Mouse (Mus musculus): ENCODE results near the gene Wdr95. TPM values are rescaled to one million over a fixed set of nuclear protein-coding genes. Genes with fewer than 3 reads are reported as not detected.

Wdr95 gene
- polyA plus RNA-seq (2021; fragmentation: Nextera tagmentation) = 0.44 and 0.50 TPM in 2 replicates
- long read RNA-seq, experiment 1, partial matches to known transcripts = 0 of 3 reads
- long read RNA-seq, experiment 1, other reads (novel, unspliced or antisense) = 3 of 3 reads
- long read RNA-seq, experiment 2, partial matches to known transcripts = 0 of 1 reads
- long read RNA-seq, experiment 2, other reads (novel, unspliced or antisense) = 1 of 1 reads

DNA sequence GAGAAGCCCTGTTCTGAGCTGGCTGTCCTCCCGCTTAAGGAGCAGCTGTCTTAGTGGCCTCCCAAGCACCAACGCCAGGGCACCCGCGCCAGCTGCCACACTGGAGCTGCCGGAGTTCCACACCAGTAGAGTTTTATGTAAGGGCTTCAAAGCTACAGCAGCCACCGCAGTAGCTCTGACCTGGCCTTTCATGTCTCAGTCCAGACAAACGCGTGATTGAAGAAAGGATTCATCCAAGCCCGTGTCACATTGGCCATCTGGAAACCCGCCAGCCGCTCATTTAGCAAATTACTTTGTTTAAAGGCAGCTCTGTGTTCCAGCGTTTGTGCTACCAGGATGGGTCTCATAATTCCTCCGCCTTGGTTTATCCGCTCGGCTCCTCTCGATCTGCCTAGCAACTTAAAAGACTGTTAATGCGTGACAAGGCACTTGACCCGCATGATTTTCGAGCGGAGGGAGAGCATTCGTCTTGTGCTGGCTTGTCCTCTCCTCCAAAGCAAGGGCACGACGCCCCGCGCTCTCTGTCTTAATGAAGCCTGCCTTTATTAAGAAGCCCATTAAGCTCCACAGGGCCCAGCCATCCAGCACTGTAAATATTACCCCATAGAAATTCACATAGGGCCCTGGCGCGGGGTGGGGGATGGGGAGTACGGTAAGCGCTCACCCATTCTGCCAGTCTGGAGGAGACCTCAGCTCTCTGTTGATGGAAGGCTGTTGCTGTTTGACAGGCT is at the start of gene Wdr95:
Gene Wdr95 (plus strand): TSS at position 681 of the 731 bp plus-strand sequence.

DNA sequence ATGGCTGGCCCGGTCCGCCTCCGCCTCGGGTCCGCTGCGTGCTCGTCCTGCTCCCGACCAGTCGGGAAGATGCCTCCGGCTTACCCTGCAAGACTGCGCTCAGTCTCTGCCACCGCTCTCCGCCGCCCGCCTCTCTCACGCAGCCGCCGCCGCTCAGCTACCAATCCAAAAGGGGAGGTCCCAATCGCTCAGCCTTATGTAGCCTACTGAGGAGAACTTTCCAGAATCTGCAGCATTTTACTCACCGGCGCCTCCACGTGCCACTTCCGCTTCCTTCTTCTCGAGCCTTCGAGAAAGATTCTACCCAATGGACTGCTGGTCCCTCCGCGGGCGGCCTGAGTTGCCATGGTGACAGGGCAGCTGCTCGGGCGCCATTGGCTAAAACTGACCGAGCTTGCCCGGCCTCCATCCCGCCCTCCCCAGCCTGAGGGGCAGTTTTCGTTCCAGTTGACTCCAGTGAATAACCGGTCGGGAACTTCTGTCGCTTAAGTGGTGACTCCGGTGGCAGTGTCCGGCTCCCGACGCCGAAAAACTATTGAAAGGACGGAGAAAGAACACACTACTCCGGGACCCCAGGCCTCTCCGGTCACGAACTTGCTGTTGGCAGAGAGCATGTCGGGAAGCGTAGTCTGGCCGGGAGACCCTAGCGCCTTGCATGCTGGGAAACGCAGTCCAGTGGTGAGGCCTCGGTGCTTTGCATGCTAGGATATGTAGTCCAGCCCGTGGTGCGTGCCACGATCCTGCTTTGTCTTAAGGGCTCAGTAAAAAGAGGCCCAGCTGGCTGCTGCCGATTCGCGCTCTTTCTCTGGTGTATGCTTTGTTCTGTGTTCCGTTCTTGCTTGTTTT is 107.8 kb downstream of the Wdr95 start, which contains the start of gene Hsph1:
Gene Hsph1 (minus strand): TSS at position 302 of the 846 bp plus-strand sequence.

Other genes with a start within 250 kb of the Wdr95 start
- 16.2 and 18.0 TPM in 2 replicates for gene Medag, start 116.9 kb upstream of the Wdr95 start, polyA plus RNA-seq (2021; fragmentation: Nextera tagmentation)
- 0.16 TPM in 1 of 2 replicates, not detected in the other for gene Tex26, start 89.0 kb upstream of the Wdr95 start, polyA plus RNA-seq (2021; fragmentation: Nextera tagmentation)
- 129 and 169 TPM in 2 replicates for gene Hsph1, start 107.7 kb downstream of the Wdr95 start, polyA plus RNA-seq (2021; fragmentation: Nextera tagmentation)
- gene B3glct, start 149.6 kb downstream of the Wdr95 start, polyA plus RNA-seq (2021; fragmentation: Nextera tagmentation) = 4.6 and 4.7 TPM in 2 replicates